Mouse (Mus musculus): Measurements from ENCODE around the gene Ctc1. TPM values are rescaled to one million over a fixed set of nuclear protein-coding genes. Genes with fewer than 3 reads are reported as not detected.
A peak's percentile ranks its signal among the peaks of the same experiment; 100 is the strongest.
"Not testable (repeated sequence)": the region's sequence is repeated elsewhere in the genome, so short reads cannot be mapped to it uniquely, and the experiment has no call there.

Gene Ctc1
- polyA plus RNA-seq (2015; fragmentation: Nextera tagmentation; extraction: Ambion mirVana) = 17.2 and 23.0 TPM in 2 replicates

DNA sequence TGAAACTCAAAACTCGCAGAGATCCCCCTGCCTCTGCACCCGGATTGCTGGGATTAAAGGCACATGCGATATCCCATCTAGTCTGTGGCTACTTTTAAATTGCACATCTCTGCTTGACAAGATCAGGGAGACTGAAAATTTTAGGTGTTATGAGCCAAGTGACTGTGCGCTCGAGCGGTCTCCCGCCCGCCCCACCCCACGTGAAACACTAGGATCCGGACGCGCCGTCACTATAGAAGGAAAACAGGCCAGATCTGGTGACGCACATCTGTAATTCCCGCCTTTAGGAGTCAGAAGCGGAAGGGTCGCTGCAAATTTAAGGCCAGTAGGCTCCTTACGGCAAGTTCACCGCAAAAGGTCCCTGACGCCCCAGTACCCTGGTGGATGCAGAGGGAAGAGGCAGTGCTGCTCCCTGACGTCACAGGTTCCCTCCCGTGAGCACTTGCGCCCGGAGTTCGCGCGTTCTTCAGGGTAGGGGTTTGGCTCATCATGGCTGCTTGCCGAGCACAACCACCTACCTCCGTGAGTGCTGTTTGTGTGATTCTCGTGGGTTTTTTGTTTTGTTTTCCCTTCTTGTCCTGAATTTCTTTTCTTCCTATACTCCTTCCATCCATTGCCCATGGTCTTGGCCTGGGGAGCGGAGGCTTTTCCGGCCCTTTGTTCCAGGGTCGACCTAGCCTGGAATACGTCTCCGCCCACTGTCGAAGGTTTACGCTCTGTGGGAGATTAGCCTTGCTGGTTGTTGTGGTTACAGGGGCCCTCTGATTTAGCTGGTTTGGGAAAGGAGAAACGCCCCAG, at the start of gene Ctc1:
TSS of gene Ctc1 (plus strand) at position 268 of the 798 bp plus-strand sequence.
- Histone ChIP-seq H3K36me3 (ENCODE audit: control insufficient read depth, insufficient read depth) (no peaks in the 10 kb centered on the region), H3K4me2 (ENCODE audit: low read depth, low read length) (peak within 1 kb of the TSS; percentile 76), H3K27ac (ENCODE audit: low read length) (peak within 1 kb of the TSS; percentile 92), H3K27me3 (ENCODE audit: control insufficient read depth, insufficient read depth, low read depth, low read length) (no peaks in the 10 kb centered on the region), H3K9me3 (replicated peaks; ENCODE audit: control insufficient read depth, low read length) (no peaks in the 10 kb centered on the region), H3K4me1 (ENCODE audit: control insufficient read depth, low read depth, low read length) (peaks cover 30% of the 10 kb centered on the region), H3K9ac (ENCODE audit: low read depth, low read length) (peak within 1 kb of the TSS; percentile 73), H3K4me3 (ENCODE audit: low read depth, low read length) (peak within 1 kb of the TSS; percentile 77)
- WGBS (ENCODE audit: insufficient replicate concordance) = under 1% methylated on average over 38 of the region's 38 CpGs
- ATAC-seq (ENCODE audit: low read depth) = peak; percentile 88

- no peaks in the 10 kb centered on the region for H3K36me3 ChIP-seq (ENCODE audit: control insufficient read depth, insufficient read depth)
- H3K4me3 ChIP-seq (ENCODE audit: low read depth, low read length) = no peak overlapping the region
- ATAC-seq (ENCODE audit: low read depth) = no peak
- peaks cover 13% of the 10 kb centered on the region for H3K4me1 ChIP-seq (ENCODE audit: control insufficient read depth, low read depth, low read length)
- H3K9me3 ChIP-seq (replicated peaks; ENCODE audit: control insufficient read depth, low read length) = no peaks in the 10 kb centered on the region
- 43% methylated on average over 1 of the region's 1 CpGs for WGBS (ENCODE audit: insufficient replicate concordance)
- no peak overlapping the region for H3K9ac ChIP-seq (ENCODE audit: low read depth, low read length)
- no peak overlapping the region for H3K27ac ChIP-seq (ENCODE audit: low read length)
- H3K4me2 ChIP-seq (ENCODE audit: low read depth, low read length) = no peak overlapping the region
- no peaks in the 10 kb centered on the region for H3K27me3 ChIP-seq (ENCODE audit: control insufficient read depth, insufficient read depth, low read depth, low read length)
Observed at GRCm38 (mm10) chr11:68966554-68966953, 49.2 kb upstream of the Ctc1 start.

GRCm38 (mm10) chr11:68967337-68968282, 48.1 kb upstream of the Ctc1 start, which contains the start of gene Slc25a35:
Gene Slc25a35 (plus strand): TSS chr11:68968131.
- Histone ChIP-seq H3K27ac (ENCODE audit: low read length) (peak within 1 kb of the TSS; percentile 83), H3K4me3 (ENCODE audit: low read depth, low read length) (peak within 1 kb of the TSS; percentile 77), H3K9me3 (replicated peaks; ENCODE audit: control insufficient read depth, low read length) (no peaks in the 10 kb centered on the region), H3K9ac (ENCODE audit: low read depth, low read length) (peak within 1 kb of the TSS; percentile 71), H3K36me3 (ENCODE audit: control insufficient read depth, insufficient read depth) (no peaks in the 10 kb centered on the region), H3K27me3 (ENCODE audit: control insufficient read depth, insufficient read depth, low read depth, low read length) (no peaks in the 10 kb centered on the region), H3K4me1 (ENCODE audit: control insufficient read depth, low read depth, low read length) (peaks cover 13% of the 10 kb centered on the region), H3K4me2 (ENCODE audit: low read depth, low read length) (peak within 1 kb of the TSS; percentile 95)
- WGBS (ENCODE audit: insufficient replicate concordance) = under 1% methylated on average over 50 of the region's 50 CpGs
- peak; percentile 97 for ATAC-seq (ENCODE audit: low read depth)

- 78% methylated on average over 11 of the region's 11 CpGs for WGBS (ENCODE audit: insufficient replicate concordance)
- Histone ChIP-seq H3K9ac (ENCODE audit: low read depth, low read length) (no peak overlapping the region), H3K9me3 (replicated peaks; ENCODE audit: control insufficient read depth, low read length) (no peaks in the 10 kb centered on the region), H3K27me3 (ENCODE audit: control insufficient read depth, insufficient read depth, low read depth, low read length) (no peaks in the 10 kb centered on the region), H3K36me3 (ENCODE audit: control insufficient read depth, insufficient read depth) (no peaks in the 10 kb centered on the region), H3K4me1 (ENCODE audit: control insufficient read depth, low read depth, low read length) (peaks cover 19% of the 10 kb centered on the region), H3K27ac (ENCODE audit: low read length) (no peak overlapping the region), H3K4me3 (ENCODE audit: low read depth, low read length) (no peak overlapping the region), H3K4me2 (ENCODE audit: low read depth, low read length) (no peak overlapping the region)
- no peak for ATAC-seq (ENCODE audit: low read depth)
Observed at GRCm38 (mm10) chr11:68968752-68969151, 47.0 kb upstream of the Ctc1 start.

DNA sequence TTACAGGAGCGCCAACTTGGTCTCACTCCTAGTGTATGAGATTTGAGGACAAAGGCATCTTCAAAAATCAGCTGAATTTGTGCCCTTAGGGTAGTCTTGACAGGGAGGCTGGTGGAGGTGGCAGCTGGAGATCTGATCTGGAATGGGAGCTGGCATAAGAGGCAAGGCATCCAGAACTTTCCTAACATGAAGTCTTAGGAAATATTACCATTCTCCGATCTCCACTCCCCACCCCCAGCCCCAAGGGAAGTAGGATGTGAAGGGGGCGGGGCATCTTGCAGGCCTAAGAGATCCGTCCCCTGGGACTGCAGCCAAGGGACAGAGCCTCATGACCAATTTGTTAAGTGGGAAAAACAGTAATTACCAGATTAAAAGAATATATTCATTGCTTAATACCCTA, 45.5 kb upstream of the Ctc1 start:
- Histone ChIP-seq H3K9me3 (replicated peaks; ENCODE audit: control insufficient read depth, low read length) (no peaks in the 10 kb centered on the region), H3K27me3 (ENCODE audit: control insufficient read depth, insufficient read depth, low read depth, low read length) (no peaks in the 10 kb centered on the region), H3K36me3 (ENCODE audit: control insufficient read depth, insufficient read depth) (no peaks in the 10 kb centered on the region), H3K4me2 (ENCODE audit: low read depth, low read length) (no peak overlapping the region), H3K4me3 (ENCODE audit: low read depth, low read length) (no peak overlapping the region), H3K27ac (ENCODE audit: low read length) (no peak overlapping the region), H3K9ac (ENCODE audit: low read depth, low read length) (no peak overlapping the region), H3K4me1 (ENCODE audit: control insufficient read depth, low read depth, low read length) (peaks cover 22% of the 10 kb centered on the region)
- no peak for ATAC-seq (ENCODE audit: low read depth)
- WGBS (ENCODE audit: insufficient replicate concordance) = 59% methylated on average over 4 of the region's 4 CpGs

DNA sequence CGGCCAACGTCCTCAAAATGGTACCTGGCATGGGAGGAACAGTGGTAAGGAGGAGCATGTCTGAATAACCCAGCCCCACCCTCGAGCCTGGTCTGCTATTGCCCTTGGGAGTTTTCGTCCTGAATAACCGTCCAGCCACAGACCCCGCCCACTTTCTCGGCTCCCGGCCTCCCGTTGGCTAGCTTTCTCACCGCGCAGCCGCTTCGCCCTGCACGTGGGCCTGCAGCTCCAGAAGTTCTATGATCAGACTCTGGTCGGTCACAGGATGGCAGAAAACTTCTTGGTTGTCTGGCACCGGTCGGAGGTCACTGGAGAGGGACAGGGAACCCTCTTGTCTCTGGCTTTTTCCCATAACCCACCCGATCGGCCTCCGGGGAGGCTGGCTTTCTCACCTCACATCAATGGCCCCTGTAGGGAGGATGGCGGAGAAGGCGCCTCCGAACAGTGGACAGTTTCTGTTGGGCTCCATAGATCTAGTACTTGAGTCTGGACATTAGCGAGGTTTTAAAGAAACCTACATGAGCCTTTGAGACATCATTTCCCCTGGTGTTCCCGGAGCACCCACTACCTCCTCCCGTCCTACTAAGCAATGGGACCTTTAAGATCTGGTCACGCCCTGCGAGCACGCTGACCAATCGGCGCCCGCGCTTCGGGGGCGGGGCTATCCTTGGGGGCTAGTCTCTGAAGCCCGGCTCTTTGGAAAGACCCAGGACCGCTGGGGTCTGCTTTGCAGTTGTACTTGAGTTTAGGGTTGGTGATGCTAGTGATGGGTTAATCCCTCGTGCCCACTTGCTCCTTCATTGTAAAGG, 42.3 kb upstream of the Ctc1 start:
- H3K36me3 ChIP-seq (ENCODE audit: control insufficient read depth, insufficient read depth); H3K27ac ChIP-seq (ENCODE audit: low read length); H3K9me3 ChIP-seq (replicated peaks; ENCODE audit: control insufficient read depth, low read length); H3K27me3 ChIP-seq (ENCODE audit: control insufficient read depth, insufficient read depth, low read depth, low read length): not testable (repeated sequence)
- H3K4me2 ChIP-seq (ENCODE audit: low read depth, low read length) = peak overlapping the region; percentile 81
- H3K9ac ChIP-seq (ENCODE audit: low read depth, low read length) = peak overlapping the region; percentile 15; the same call in 1 of the 2 replicates
- H3K4me3 ChIP-seq (ENCODE audit: low read depth, low read length) = peak overlapping the region; percentile 59
- WGBS (ENCODE audit: insufficient replicate concordance) = under 1% methylated on average over 37 of the region's 38 CpGs
- peaks cover 11% of the 10 kb centered on the region for H3K4me1 ChIP-seq (ENCODE audit: control insufficient read depth, low read depth, low read length)
- peak; percentile 86 for ATAC-seq (ENCODE audit: low read depth)

DNA sequence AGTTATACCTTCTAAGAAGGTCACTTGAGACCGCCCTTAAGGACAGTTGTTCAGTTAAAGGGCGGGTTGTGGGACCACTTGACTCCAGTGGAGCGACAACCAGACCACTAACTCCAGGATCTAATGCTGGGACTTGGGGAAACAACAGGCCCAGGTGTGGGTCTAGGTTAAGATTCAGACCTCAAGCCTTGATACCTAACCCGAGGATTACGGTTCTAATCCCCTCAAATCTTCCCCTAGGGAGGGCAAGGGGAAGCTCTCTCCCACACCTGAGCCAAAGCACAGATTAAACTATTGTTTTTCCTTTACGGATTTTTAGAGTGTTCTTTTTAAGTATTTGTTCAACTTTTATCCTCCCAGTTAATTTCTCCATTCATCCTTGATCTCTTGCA, 41.7 kb upstream of the Ctc1 start:
- Histone ChIP-seq H3K4me3 (ENCODE audit: low read depth, low read length) (peak overlapping the region; percentile 59), H3K9me3 (replicated peaks; ENCODE audit: control insufficient read depth, low read length) (no peaks in the 10 kb centered on the region), H3K27me3 (ENCODE audit: control insufficient read depth, insufficient read depth, low read depth, low read length) (no peaks in the 10 kb centered on the region), H3K9ac (ENCODE audit: low read depth, low read length) (0 out of 2 replicates have a peak overlapping the region, but pooled peaks have one; percentile 15), H3K27ac (ENCODE audit: low read length) (no peak overlapping the region), H3K36me3 (ENCODE audit: control insufficient read depth, insufficient read depth) (no peaks in the 10 kb centered on the region), H3K4me1 (ENCODE audit: control insufficient read depth, low read depth, low read length) (peaks cover 9% of the 10 kb centered on the region), H3K4me2 (ENCODE audit: low read depth, low read length) (peak overlapping the region; percentile 81)
- 39% methylated on average over 6 of the region's 6 CpGs for WGBS (ENCODE audit: insufficient replicate concordance)
- ATAC-seq (ENCODE audit: low read depth) = no peak

- H3K4me3 ChIP-seq (ENCODE audit: low read depth, low read length) = peak within 1 kb of the TSS; percentile 59
- ATAC-seq (ENCODE audit: low read depth) = no peak
- no peaks in the 10 kb centered on the region for H3K36me3 ChIP-seq (ENCODE audit: control insufficient read depth, insufficient read depth)
- no peak within 1 kb of the TSS for H3K27ac ChIP-seq (ENCODE audit: low read length)
- H3K4me2 ChIP-seq (ENCODE audit: low read depth, low read length) = peak within 1 kb of the TSS; percentile 81
- no peaks in the 10 kb centered on the region for H3K27me3 ChIP-seq (ENCODE audit: control insufficient read depth, insufficient read depth, low read depth, low read length)
- H3K9me3 ChIP-seq (replicated peaks; ENCODE audit: control insufficient read depth, low read length) = no peaks in the 10 kb centered on the region
- peaks cover 9% of the 10 kb centered on the region for H3K4me1 ChIP-seq (ENCODE audit: control insufficient read depth, low read depth, low read length)
- H3K9ac ChIP-seq (ENCODE audit: low read depth, low read length) = 0 out of 2 replicates have a peak within 1 kb of the TSS, but pooled peaks have one; percentile 15
- WGBS (ENCODE audit: insufficient replicate concordance) = 61% methylated on average over 7 of the region's 7 CpGs
Observed at GRCm38 (mm10) chr11:68975085-68975484, 40.6 kb upstream of the Ctc1 start, which contains the start of gene Rangrf. Gene Rangrf (minus strand): TSS chr11:68975185.
